Mouse (Mus musculus) stomach, postnatal 0 days (tissue): ENCODE results near the gene Rnf19b.

Experiments used
- CTCF ChIP-seq: IDR thresholded peaks from 2 replicates; pipeline ENCODE4 v1.5.1; 2016; ENCODE audit warnings: antibody characterized with exemption, low read depth, mild to moderate bottlenecking, moderate library complexity
- EP300 ChIP-seq: optimal IDR thresholded peaks from 2 replicates; pipeline ENCODE3; 2016; ENCODE audit warnings: antibody characterized with exemption

GRCm38 (mm10) chr4:129113083-129113988 lies 55.3 kb downstream of the Rnf19b start:
- TF ChIP-seq CTCF = peak; percentile 99
- no peak for TF ChIP-seq EP300
